Mouse (Mus musculus): Measurements from ENCODE around the gene Dtx1.

Gene Dtx1

GRCm38 (mm10) chr5:120679676-120680555 lies 31.8 kb downstream of the Dtx1 start:
- DNase-seq (ENCODE audit: low read depth, low spot score) = peak; percentile 91

- DNase-seq (ENCODE audit: low read depth, low spot score) = no peak
Measured at GRCm38 (mm10) chr5:120677516-120677915, 34.2 kb downstream of the Dtx1 start.

- no peak for DNase-seq (ENCODE audit: low read depth, low spot score)
Measured at GRCm38 (mm10) chr5:120674229-120675145, 37.2 kb downstream of the Dtx1 start.

- peak; percentile 65 for DNase-seq (ENCODE audit: low read depth, low spot score)
Measured at GRCm38 (mm10) chr5:120673626-120674025, 38.1 kb downstream of the Dtx1 start.

- DNase-seq (ENCODE audit: low read depth, low spot score) = no peak
Measured at GRCm38 (mm10) chr5:120671865-120672264, 39.9 kb downstream of the Dtx1 start.

- no peak for DNase-seq (ENCODE audit: low read depth, low spot score)
Measured at GRCm38 (mm10) chr5:120670132-120670531, 41.6 kb downstream of the Dtx1 start.

GRCm38 (mm10) chr5:120668761-120669160 lies 43.0 kb downstream of the Dtx1 start:
- no peak for DNase-seq (ENCODE audit: low read depth, low spot score)

GRCm38 (mm10) chr5:120664888-120665287 lies 46.8 kb downstream of the Dtx1 start:
- DNase-seq (ENCODE audit: low read depth, low spot score) = no peak

- no peak for DNase-seq (ENCODE audit: low read depth, low spot score)
Measured at GRCm38 (mm10) chr5:120660816-120661215, 50.9 kb downstream of the Dtx1 start.

GRCm38 (mm10) chr5:120656281-120656751 lies 55.4 kb downstream of the Dtx1 start:
- no peak for DNase-seq (ENCODE audit: low read depth, low spot score)

GRCm38 (mm10) chr5:120653873-120654272 lies 57.9 kb downstream of the Dtx1 start:
- DNase-seq (ENCODE audit: low read depth, low spot score) = no peak

GRCm38 (mm10) chr5:120652915-120653701 lies 58.6 kb downstream of the Dtx1 start:
- no peak for DNase-seq (ENCODE audit: low read depth, low spot score)

- no peak for DNase-seq (ENCODE audit: low read depth, low spot score)
Measured at GRCm38 (mm10) chr5:120651230-120651629, 60.5 kb downstream of the Dtx1 start.

- DNase-seq (ENCODE audit: low read depth, low spot score) = no peak
Measured at GRCm38 (mm10) chr5:120649938-120650337, 61.8 kb downstream of the Dtx1 start.

GRCm38 (mm10) chr5:120649374-120649933 lies 62.3 kb downstream of the Dtx1 start:
- DNase-seq (ENCODE audit: low read depth, low spot score) = no peak

GRCm38 (mm10) chr5:120648569-120649373 lies 63.0 kb downstream of the Dtx1 start, which contains the start of gene Rasal1:
Gene Rasal1 (plus strand): TSS chr5:120648812.
- DNase-seq (ENCODE audit: low read depth, low spot score) = no peak

- no peak for DNase-seq (ENCODE audit: low read depth, low spot score)
Measured at GRCm38 (mm10) chr5:120647814-120648491, 63.8 kb downstream of the Dtx1 start.

- no peak for DNase-seq (ENCODE audit: low read depth, low spot score)
Measured at GRCm38 (mm10) chr5:120647361-120647760, 64.4 kb downstream of the Dtx1 start.

GRCm38 (mm10) chr5:120645851-120646250 lies 65.9 kb downstream of the Dtx1 start:
- DNase-seq (ENCODE audit: low read depth, low spot score) = no peak

GRCm38 (mm10) chr5:120644227-120644626 lies 67.5 kb downstream of the Dtx1 start:
- no peak for DNase-seq (ENCODE audit: low read depth, low spot score)

Measured in forelimb bud, embryonic 11.5 days (tissue).